In the genomic region with DNA sequence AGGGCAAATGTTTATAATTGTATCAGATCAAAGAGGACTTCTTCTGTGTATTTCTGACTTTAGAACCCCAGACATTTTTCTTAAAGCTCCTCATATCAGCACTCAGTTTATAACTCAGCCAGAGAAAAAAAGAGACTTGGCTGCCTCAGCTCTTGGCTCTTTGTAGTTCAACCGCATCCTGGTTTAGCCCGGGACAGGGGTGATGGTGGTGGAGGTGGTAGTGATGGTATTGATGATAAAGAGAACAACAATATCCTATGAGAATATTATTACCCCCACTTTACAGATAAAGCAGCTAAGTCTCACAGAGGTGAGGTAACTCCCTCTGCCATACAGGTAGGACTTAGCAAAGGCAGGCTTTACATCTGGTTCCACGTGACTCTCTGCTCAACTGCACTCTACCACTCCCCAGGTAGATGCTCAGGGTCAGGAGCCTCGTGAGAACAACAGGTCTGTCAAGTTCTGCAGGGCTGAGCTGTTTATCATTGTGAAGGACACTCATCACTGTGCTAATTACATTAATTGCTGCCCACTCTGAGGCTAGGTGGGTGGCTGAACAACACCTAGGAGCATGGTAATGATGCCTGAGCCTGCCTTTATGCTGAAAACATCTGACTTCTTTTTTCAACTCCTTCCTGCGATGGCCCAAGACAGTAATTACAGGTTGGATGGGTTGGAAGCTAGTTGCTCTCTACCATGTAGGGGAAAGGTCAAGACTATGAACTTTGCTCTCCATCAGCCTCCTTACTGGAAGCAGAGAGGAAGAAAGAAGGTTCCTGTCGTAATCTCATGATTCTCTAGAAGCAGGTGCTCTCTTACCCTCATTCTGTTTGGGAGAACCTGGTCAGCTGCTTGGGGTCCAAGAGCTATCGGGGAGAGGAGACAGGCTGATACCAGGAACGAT, we compare ENCODE assay signal across 19 mouse cellular contexts. TPM values are rescaled to one million over a fixed set of nuclear protein-coding genes. Genes with fewer than 3 reads are reported as not detected.
DNase-seq lines count a peak whose midpoint lies in the region; ATAC-seq and TF ChIP-seq lines count a peak whose summit lies in the region.
"Had no signal": no experiment of that assay in that cellular context is flagged by ENCODE, and none has a peak within 500 bp of the region (broad histone marks: within the 10 kb centered on the region; RNA-seq: fewer than 3 reads in every experiment).

No protein-coding gene starts in this region.

- no peaks in the 10 kb centered on the region for H3K4me1 ChIP-seq in lung, embryonic 16.5 days (replicated peaks; ENCODE audit: control insufficient read depth, insufficient read depth, low read length)
- H3K4me1 ChIP-seq in midbrain, embryonic 16.5 days (ENCODE audit: control insufficient read depth, insufficient read depth, low read length), result no peaks in the 10 kb centered on the region
- H3K4me1 ChIP-seq: forebrain, embryonic 15.5 days; heart, embryonic 15.5 days; liver, embryonic 15.5 days; midbrain, embryonic 10.5 days; neural tube, embryonic 15.5 days had no signal

- H3K9ac ChIP-seq in lung, embryonic 16.5 days (ENCODE audit: low read length), result no peak overlapping the region
- no peak overlapping the region for H3K9ac ChIP-seq in midbrain, embryonic 16.5 days (ENCODE audit: low read depth, low read length)
- H3K9ac ChIP-seq: forebrain, embryonic 15.5 days; heart, embryonic 15.5 days; limb, embryonic 13.5 days; liver, embryonic 15.5 days; neural tube, embryonic 15.5 days had no signal

- H3K9me3 ChIP-seq in lung, embryonic 16.5 days (ENCODE audit: control insufficient read depth, low read length), result no peaks in the 10 kb centered on the region
- H3K9me3 ChIP-seq in midbrain, embryonic 16.5 days (replicated peaks; ENCODE audit: control insufficient read depth, low read length, poor library complexity, severe bottlenecking), result no peaks in the 10 kb centered on the region
- H3K9me3 ChIP-seq: embryonic facial prominence, embryonic 10.5 days; forebrain, embryonic 15.5 days; heart, embryonic 15.5 days; limb, embryonic 13.5 days; liver, embryonic 15.5 days; midbrain, embryonic 10.5 days; neural tube, embryonic 15.5 days had no signal

- no peak overlapping the region for H3K4me3 ChIP-seq in lung, embryonic 16.5 days (ENCODE audit: low read length)
- H3K4me3 ChIP-seq in layer of hippocampus, adult 2 months, result no peak overlapping the region
- no peak overlapping the region for H3K4me3 ChIP-seq in midbrain, embryonic 16.5 days (ENCODE audit: low read depth, low read length)
- H3K4me3 ChIP-seq: embryonic facial prominence, embryonic 10.5 days; forebrain, embryonic 15.5 days; heart, embryonic 15.5 days; limb, embryonic 13.5 days; liver, embryonic 15.5 days; midbrain, embryonic 10.5 days; neural tube, embryonic 15.5 days had no signal

- DNase-seq in heart, adult 11 months, result peak; percentile 75
- no peak for DNase-seq in heart, postnatal 10 days
- DNase-seq in lung, postnatal 25 days (ENCODE audit: low spot score), result no peak
- peak; percentile 22 for DNase-seq in kidney, postnatal 14 days
- no peak for DNase-seq in layer of hippocampus, adult 2 months (ENCODE audit: low spot score in 2 of 2)
- DNase-seq in right cerebral cortex, postnatal 10 days (ENCODE audit: low spot score in 2 of 2), result no peak
- DNase-seq: adrenal gland, postnatal 25 days; cerebellum, adult 2 months; lung, postnatal 36 days; retina, postnatal 1 day had no signal

- no peak overlapping the region for H3K27ac ChIP-seq in lung, embryonic 16.5 days (ENCODE audit: low read length)
- no peak overlapping the region for H3K27ac ChIP-seq in layer of hippocampus, adult 2 months
- H3K27ac ChIP-seq in midbrain, embryonic 16.5 days (ENCODE audit: low read length), result no peak overlapping the region
- H3K27ac ChIP-seq: embryonic facial prominence, embryonic 10.5 days; forebrain, embryonic 15.5 days; heart, embryonic 15.5 days; limb, embryonic 13.5 days; liver, embryonic 15.5 days; midbrain, embryonic 10.5 days; neural tube, embryonic 15.5 days had no signal

- H3K27me3 ChIP-seq in lung, embryonic 16.5 days (ENCODE audit: control insufficient read depth, insufficient read depth, low read depth, low read length), result no peaks in the 10 kb centered on the region
- no peaks in the 10 kb centered on the region for H3K27me3 ChIP-seq in midbrain, embryonic 16.5 days (ENCODE audit: control insufficient read depth, insufficient read depth, low read depth, low read length)
- H3K27me3 ChIP-seq: forebrain, embryonic 15.5 days; heart, embryonic 15.5 days; liver, embryonic 15.5 days; neural tube, embryonic 15.5 days had no signal

- WGBS in lung, embryonic 16.5 days, result 64% methylated on average over 8 of the region's 8 CpGs
- WGBS in midbrain, embryonic 16.5 days, result 81% methylated on average over 8 of the region's 8 CpGs

- TF ChIP-seq CTCF in layer of hippocampus, adult 2 months (conservative IDR thresholded peaks at IDR 0.05), result no peak

- peak; percentile 28; the same call in 1 of the 2 replicates for ATAC-seq in lung, embryonic 16.5 days (ENCODE audit: low read depth)
- ATAC-seq in midbrain, embryonic 16.5 days, result no peak
- ATAC-seq: forebrain, embryonic 15.5 days had no signal

- intact Hi-C loops in heart, postnatal 10 days (cut with DNase I), result no loop called here

- H3K36me3 ChIP-seq in lung, embryonic 16.5 days (ENCODE audit: control insufficient read depth, insufficient read depth, low read length), result no peaks in the 10 kb centered on the region
- no peaks in the 10 kb centered on the region for H3K36me3 ChIP-seq in midbrain, embryonic 16.5 days (ENCODE audit: control insufficient read depth, insufficient read depth, low read length)
- H3K36me3 ChIP-seq: forebrain, embryonic 15.5 days; heart, embryonic 15.5 days; limb, embryonic 13.5 days; liver, embryonic 15.5 days; midbrain, embryonic 10.5 days; neural tube, embryonic 15.5 days had no signal

- H3K4me2 ChIP-seq in lung, embryonic 16.5 days (ENCODE audit: low read depth, low read length), result no peak overlapping the region
- no peak overlapping the region for H3K4me2 ChIP-seq in midbrain, embryonic 16.5 days (ENCODE audit: low read length)
- H3K4me2 ChIP-seq: forebrain, embryonic 15.5 days; heart, embryonic 15.5 days; limb, embryonic 13.5 days; liver, embryonic 15.5 days; neural tube, embryonic 15.5 days had no signal

RNA-seq across cellular contexts. Expression of gene Jun, which starts 16.3 kb away (rescaled TPM):
- 10 to 100 TPM; 58.9 to 65.6 TPM for total RNA-seq in heart, postnatal 10 days (2021)
- polyA plus RNA-seq in lung, embryonic 16.5 days (2015; fragmentation: Nextera tagmentation; extraction: Ambion mirVana), result 110 and 119 TPM in 2 replicates
- total RNA-seq in layer of hippocampus, adult 2 months (2021), result 100 to 1,000 TPM in 1 of 2 experiments, 10 to 100 TPM in 1; 98.7 to 101 TPM
- polyA plus RNA-seq in midbrain, embryonic 16.5 days (2015; fragmentation: Nextera tagmentation; extraction: Ambion mirVana), result 49.3 and 54.0 TPM in 2 replicates

Comparison
In these comparisons a context has a peak if more than half of its experiments do, and no peak if none do; other contexts are left out.
1. DNase-seq: peak in heart, adult 11 months (single experiment) and kidney, postnatal 14 days (single experiment); none in heart, postnatal 10 days (0 of 2), lung, postnatal 25 days (single experiment), layer of hippocampus, adult 2 months (0 of 2) and right cerebral cortex, postnatal 10 days (0 of 2).